Mouse (Mus musculus): ENCODE measurements around the gene Fancb. TPM values are rescaled to one million over a fixed set of nuclear protein-coding genes. Genes with fewer than 3 reads are reported as not detected.

Fancb gene
- total and polyA plus RNA-seq, 3 experiments: 9.2 to 12.5 TPM; not detected in 1

Other genes with a start within 250 kb of the Fancb start
- gene Mospd2, start 217 bp upstream of the Fancb start, total RNA-seq (2012; rRNA removed): 8.2 and 8.9 TPM in 2 replicates
- 1 to 10 TPM in 1 of 2 experiments, not detected in 1; 8.2 TPM for gene Mospd2, start 217 bp upstream of the Fancb start, polyA plus RNA-seq (2012; ENCODE audit: insufficient read depth in 1 of 2, insufficient read length in 2 of 2, low read depth in 1 of 2, low replicate concordance in 2 of 2, missing spikeins in 1 of 2)
- not detected in 2 replicates for gene Gm17604, start 24.2 kb downstream of the Fancb start, total RNA-seq (2012; rRNA removed)
- not detected for gene Gm17604, start 24.2 kb downstream of the Fancb start, polyA plus RNA-seq (2012; ENCODE audit: insufficient read depth in 1 of 2, insufficient read length in 2 of 2, low read depth in 1 of 2, low replicate concordance in 2 of 2, missing spikeins in 1 of 2)

All from MEL (cell line).